ENCODE assay signal across 13 mouse cellular contexts in genomic region chr9:41430391-41431343, GRCm38 (mm10).
DNase-seq lines count a peak whose midpoint lies in the region; ATAC-seq lines count a peak whose summit lies in the region.
"Had no signal": no experiment of that assay in that cellular context is flagged by ENCODE, and none has a peak within 500 bp of the region (broad histone marks: within the 10 kb centered on the region; RNA-seq: fewer than 3 reads in every experiment).

No protein-coding gene starts in this region.

- ATAC-seq in embryonic facial prominence, embryonic 13.5 days (ENCODE audit: insufficient number of reproducible peaks, insufficient read depth, low FRiP score, low TSS enrichment, low read depth) = no peak
- ATAC-seq in hindbrain, embryonic 12.5 days (ENCODE audit: low FRiP score) = no peak
- ATAC-seq in midbrain, embryonic 15.5 days (replicated peaks) = peak; percentile 62
- ATAC-seq: activated CD4-positive, CD25-positive, alpha-beta regulatory T cell, adult 4 months had no signal

- no peaks in the 10 kb centered on the region for H3K9me3 ChIP-seq in embryonic facial prominence, embryonic 13.5 days
- H3K9me3 ChIP-seq in hindbrain, embryonic 12.5 days (replicated peaks) = no peaks in the 10 kb centered on the region
- H3K9me3 ChIP-seq in midbrain, embryonic 15.5 days = no peaks in the 10 kb centered on the region
- H3K9me3 ChIP-seq: liver, embryonic 13.5 days had no signal

- H3K4me2 ChIP-seq in embryonic facial prominence, embryonic 13.5 days = no peak overlapping the region
- H3K4me2 ChIP-seq in hindbrain, embryonic 12.5 days (replicated peaks) = no peak overlapping the region
- H3K4me2 ChIP-seq in midbrain, embryonic 15.5 days = no peak overlapping the region
- H3K4me2 ChIP-seq: liver, embryonic 13.5 days had no signal

- no peak overlapping the region for H3K4me3 ChIP-seq in embryonic facial prominence, embryonic 13.5 days
- H3K4me3 ChIP-seq in hindbrain, embryonic 12.5 days = no peak overlapping the region
- no peak overlapping the region for H3K4me3 ChIP-seq in midbrain, embryonic 15.5 days
- H3K4me3 ChIP-seq: heart, adult 2 months; liver, embryonic 13.5 days had no signal

- H3K4me1 ChIP-seq in embryonic facial prominence, embryonic 13.5 days = peaks cover 9% of the 10 kb centered on the region; the same call in 1 of the 2 replicates
- H3K4me1 ChIP-seq in hindbrain, embryonic 12.5 days = peaks cover 23% of the 10 kb centered on the region
- peaks cover 19% of the 10 kb centered on the region for H3K4me1 ChIP-seq in midbrain, embryonic 15.5 days
- H3K4me1 ChIP-seq: liver, embryonic 13.5 days had no signal

- intact Hi-C loops in left cerebral cortex, postnatal 4 days (cut with DNase I) = no loop called here

- DNase-seq in Muller cell, postnatal 12 days (ENCODE audit: inconsistent ontology term) = peak; percentile 82
- no peak for DNase-seq in gastrocnemius, adult 18-20 months (ENCODE audit: low spot score)
- no peak for DNase-seq in left cerebral cortex, postnatal 4 days
- DNase-seq in lung, postnatal 14 days = no peak
- DNase-seq: cerebellum, adult 9-10 months; heart, postnatal 4 days; liver, embryonic 13.5 days; lung, postnatal 4 days had no signal

- peak overlapping the region; percentile 17; the same call in 1 of the 2 replicates for H3K27ac ChIP-seq in embryonic facial prominence, embryonic 13.5 days
- H3K27ac ChIP-seq in hindbrain, embryonic 12.5 days = peak overlapping the region; percentile 44; the same call in 1 of the 2 replicates
- H3K27ac ChIP-seq in midbrain, embryonic 15.5 days = peak overlapping the region; percentile 69
- H3K27ac ChIP-seq: heart, adult 2 months; liver, embryonic 13.5 days had no signal

- WGBS in embryonic facial prominence, embryonic 13.5 days = 53% methylated on average over 16 of the region's 16 CpGs
- WGBS in hindbrain, embryonic 12.5 days = 48% methylated on average over 16 of the region's 16 CpGs
- 25% methylated on average over 16 of the region's 16 CpGs for WGBS in midbrain, embryonic 15.5 days

- H3K27me3 ChIP-seq in embryonic facial prominence, embryonic 13.5 days = no peaks in the 10 kb centered on the region
- H3K27me3 ChIP-seq in hindbrain, embryonic 12.5 days = no peaks in the 10 kb centered on the region
- H3K27me3 ChIP-seq in midbrain, embryonic 15.5 days (replicated peaks) = no peaks in the 10 kb centered on the region
- H3K27me3 ChIP-seq: liver, embryonic 13.5 days had no signal

- H3K36me3 ChIP-seq in embryonic facial prominence, embryonic 13.5 days = 0 out of 2 replicates have a peak, but pooled peaks cover 3% of the 10 kb centered on the region
- H3K36me3 ChIP-seq in hindbrain, embryonic 12.5 days = peaks cover 22% of the 10 kb centered on the region
- no peaks in the 10 kb centered on the region; the same call in 1 of the 2 replicates for H3K36me3 ChIP-seq in midbrain, embryonic 15.5 days (replicated peaks)
- H3K36me3 ChIP-seq: liver, embryonic 13.5 days had no signal

- no peak overlapping the region for H3K9ac ChIP-seq in embryonic facial prominence, embryonic 13.5 days
- H3K9ac ChIP-seq in hindbrain, embryonic 12.5 days = no peak overlapping the region
- no peak overlapping the region for H3K9ac ChIP-seq in midbrain, embryonic 15.5 days
- H3K9ac ChIP-seq: liver, embryonic 13.5 days had no signal

Comparison
In these comparisons a context has a peak if more than half of its experiments do, and no peak if none do; other contexts are left out.
1. H3K27ac ChIP-seq: peak in every context shown above with its lines; median percentile 69 in midbrain, embryonic 15.5 days; 44 in hindbrain, embryonic 12.5 days; 17 in embryonic facial prominence, embryonic 13.5 days.